Mouse (Mus musculus): ENCODE data around the gene Adam12. TPM values are rescaled to one million over a fixed set of nuclear protein-coding genes. Genes with fewer than 3 reads are reported as not detected.

Gene Adam12
- total RNA-seq, 2 experiments from 2014 or later = 12.4 to 12.6 TPM

DNA sequence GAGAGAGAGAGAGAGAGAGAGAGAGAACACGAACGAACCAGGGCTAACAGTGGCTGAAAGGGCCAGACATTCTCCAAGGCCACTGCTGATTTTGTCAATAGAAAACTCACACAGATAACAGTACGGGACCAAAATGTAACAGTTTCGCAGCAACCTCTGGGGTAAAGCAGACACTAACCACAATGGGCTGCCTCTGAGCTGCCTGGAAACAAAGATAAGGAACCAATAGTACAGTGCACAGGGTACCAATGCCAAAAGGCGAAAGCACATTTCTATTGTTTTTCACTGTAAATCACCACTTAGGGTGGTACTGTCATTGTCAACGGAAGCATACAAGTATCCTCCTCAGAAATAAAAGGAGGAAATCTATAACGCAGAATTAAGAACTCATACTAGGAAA is 72.3 kb downstream of the Adam12 start:
- DNase-seq (ENCODE audit: low spot score in 2 of 2) = no peak

GRCm38 (mm10) chr7:134151330-134151729 is 80.6 kb downstream of the Adam12 start:
- DNase-seq (ENCODE audit: low spot score in 2 of 2) = no peak

- no peak for DNase-seq (ENCODE audit: low spot score in 2 of 2)
These were observed 81.6 kb downstream of the Adam12 start for GRCm38 (mm10) chr7:134150305-134150704.

DNA sequence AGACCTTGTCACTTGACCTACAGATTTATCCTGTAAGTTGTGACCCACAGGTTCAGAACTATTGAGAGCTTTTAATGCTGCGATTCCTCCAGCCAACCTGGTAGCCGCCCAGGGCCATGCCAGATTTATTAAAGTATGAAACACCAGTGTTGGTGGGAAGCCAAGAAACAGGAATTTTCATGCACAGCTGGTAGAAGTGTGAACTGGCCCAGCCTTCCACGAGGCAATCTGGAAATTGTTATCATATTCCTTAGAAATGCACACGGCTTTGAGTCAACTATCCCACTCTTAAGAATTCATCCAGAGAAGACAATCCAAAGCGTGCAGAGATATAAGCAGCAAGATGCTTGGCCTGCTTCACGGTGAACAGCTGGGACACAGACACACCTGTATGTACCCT is 82.6 kb downstream of the Adam12 start:
- no peak for DNase-seq (ENCODE audit: low spot score in 2 of 2)

- no peak for DNase-seq (ENCODE audit: low spot score in 2 of 2)
These were observed 84.4 kb downstream of the Adam12 start for GRCm38 (mm10) chr7:134147561-134147960.

GRCm38 (mm10) chr7:134146821-134147220 is 85.1 kb downstream of the Adam12 start:
- DNase-seq (ENCODE audit: low spot score in 2 of 2) = no peak

DNA sequence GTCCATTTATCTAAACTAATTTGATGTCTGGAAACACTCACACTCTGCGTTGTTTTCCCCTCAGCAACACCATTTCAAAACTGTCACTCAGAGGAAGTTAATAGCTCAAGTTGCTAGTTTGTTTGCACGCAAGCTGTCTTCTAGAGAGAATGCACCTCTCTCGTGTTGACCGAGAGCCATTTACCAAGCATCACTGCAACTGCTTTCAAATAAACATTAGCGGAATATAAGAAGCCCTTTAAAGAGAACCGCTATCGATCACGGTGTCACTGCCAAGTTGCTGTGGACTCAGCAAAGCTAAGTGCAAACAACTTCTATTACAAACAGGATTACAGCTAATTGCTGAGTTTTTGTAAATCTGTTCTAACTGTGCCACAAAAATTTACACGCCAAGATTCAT is 87.8 kb downstream of the Adam12 start:
- no peak for DNase-seq (ENCODE audit: low spot score in 2 of 2)

DNA sequence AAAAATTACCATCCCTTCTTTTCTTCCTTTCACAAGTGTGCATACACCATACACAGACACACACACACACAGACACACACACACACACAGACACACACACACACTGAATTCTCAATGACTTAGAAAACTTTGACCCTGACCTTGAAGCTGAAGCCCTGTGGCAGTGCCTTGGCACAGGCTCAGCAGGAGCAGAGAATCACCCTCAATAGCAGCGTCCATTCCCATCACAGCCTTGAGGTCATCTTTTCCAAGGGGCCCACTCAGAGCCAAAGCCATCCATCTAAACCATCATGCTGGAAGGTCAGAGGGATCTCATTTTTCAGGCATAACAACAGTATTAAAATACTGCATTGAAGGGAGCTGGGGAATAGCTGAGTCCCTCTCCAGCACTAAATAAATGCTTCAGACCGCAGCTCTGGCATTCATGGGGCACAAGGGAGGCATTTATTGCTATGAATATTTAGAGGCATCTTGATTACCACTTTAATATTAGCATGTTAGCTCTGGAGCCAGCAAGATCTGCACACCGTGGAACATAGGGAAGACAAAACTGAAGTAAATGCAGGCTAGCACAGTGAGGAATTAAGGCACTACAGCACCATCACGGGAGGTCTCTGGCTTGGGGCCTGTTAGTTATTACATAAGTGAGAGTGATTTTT is 92.5 kb downstream of the Adam12 start:
- no peak for DNase-seq (ENCODE audit: low spot score in 2 of 2)

GRCm38 (mm10) chr7:134132323-134132722 is 99.6 kb downstream of the Adam12 start:
- DNase-seq (ENCODE audit: low spot score in 2 of 2) = no peak

- no peak for DNase-seq (ENCODE audit: low spot score in 2 of 2)
These were observed 103.8 kb downstream of the Adam12 start for GRCm38 (mm10) chr7:134128087-134128522.

- peak in 1 of 2 experiments; percentile 32 for DNase-seq (ENCODE audit: low spot score in 2 of 2)
These were observed 110.5 kb downstream of the Adam12 start for GRCm38 (mm10) chr7:134121397-134121796.

DNA sequence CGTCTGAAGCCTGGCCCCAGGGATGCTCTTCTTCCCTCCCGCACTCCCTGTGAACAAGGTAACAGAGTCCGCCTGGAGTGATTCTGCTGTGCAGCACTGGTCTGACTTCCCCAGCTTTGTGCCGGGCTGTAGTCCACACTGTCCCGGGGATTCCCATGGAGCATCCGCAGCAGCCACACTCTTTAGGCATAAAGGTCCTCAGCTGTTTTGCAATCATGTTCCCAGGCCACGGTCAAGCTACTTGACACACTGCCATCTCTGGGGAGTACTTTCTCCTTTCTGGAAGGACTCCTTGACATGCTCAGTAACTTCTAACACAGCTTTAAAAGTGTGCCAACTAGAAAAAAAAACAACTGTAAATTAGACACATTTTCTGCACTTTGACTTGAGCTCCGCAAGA is 116.5 kb downstream of the Adam12 start:
- DNase-seq (ENCODE audit: low spot score in 2 of 2) = no peak

GRCm38 (mm10) chr7:134114311-134115188 is 117.4 kb downstream of the Adam12 start:
- no peak for DNase-seq (ENCODE audit: low spot score in 2 of 2)

DNA sequence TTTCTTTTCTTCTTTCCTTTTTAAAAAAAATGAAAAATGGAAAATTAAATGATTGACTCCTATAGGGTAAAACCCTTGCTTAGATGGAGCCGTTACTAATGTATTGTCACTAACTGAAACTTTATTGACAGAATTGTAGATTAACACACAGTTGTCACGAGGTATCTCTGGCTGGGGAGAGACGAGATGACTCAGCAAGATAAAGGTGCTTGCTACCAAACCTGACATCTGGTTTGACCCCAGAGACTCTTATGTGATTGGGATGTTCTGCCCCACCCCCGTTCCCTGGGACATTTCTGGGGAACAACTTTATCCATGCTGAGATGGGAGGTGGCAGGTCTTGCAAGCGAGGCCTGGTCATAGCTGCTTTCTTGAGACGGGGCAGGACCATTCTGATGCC is 118.1 kb downstream of the Adam12 start:
- no peak for DNase-seq (ENCODE audit: low spot score in 2 of 2)

DNA sequence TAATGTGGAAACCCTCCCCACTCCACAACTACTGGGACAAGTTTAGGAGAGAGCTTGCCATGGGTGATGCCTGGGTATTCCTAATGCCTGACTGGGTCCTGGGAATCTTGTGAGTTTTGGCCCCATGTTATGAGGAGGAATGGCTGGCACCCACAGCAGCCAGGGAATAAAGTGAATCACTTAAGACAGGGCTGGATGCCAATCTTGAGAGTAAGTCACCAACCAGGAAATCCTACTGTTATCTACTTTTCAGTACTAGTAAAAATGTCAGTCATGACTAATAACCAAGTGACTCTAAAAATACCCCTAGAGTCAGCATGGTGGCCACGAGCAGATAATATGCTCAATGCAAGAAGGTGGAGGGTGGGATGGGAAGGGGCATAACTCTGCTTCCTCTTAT is 121.8 kb downstream of the Adam12 start:
- DNase-seq (ENCODE audit: low spot score in 2 of 2) = no peak

DNA sequence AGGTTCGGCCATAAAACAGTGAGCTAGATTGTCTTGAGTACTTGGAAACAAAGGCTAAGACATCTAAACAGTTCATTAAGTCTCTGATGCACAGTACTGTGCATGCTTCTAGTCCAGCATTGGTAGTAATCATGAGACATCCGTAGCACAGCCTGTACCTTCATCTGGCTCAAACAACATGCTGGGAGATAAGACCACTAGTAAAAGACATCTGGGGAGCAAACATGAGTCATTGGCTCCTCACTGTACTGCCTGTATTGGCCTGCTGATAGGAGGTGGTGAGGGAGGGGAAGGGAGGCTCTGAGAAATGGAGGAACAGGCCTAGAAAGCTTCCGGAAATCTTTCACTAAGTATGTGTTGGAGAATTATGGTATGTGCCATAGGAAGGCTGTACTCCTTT is 124.1 kb downstream of the Adam12 start:
- no peak for DNase-seq (ENCODE audit: low spot score in 2 of 2)

DNA sequence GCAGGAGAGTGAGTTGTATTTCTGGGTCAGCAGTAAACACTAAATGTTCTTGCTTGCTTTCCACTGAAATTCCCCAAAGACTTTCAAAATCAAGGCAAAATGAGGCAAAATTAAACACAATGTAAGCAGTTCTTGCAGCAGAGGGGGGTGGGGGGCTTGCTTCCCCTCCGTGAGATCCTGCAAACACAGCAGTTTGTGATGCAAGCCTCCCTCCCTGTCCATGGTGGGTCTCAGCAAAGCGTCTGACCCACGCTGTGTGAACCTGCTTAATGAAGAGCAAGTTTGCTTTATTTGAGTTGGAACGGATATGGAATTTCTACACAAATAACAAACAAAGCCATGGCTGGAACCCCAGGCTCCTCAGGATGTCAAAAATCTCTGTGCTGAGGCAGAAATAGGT is 132.9 kb downstream of the Adam12 start:
- no peak for DNase-seq (ENCODE audit: low spot score in 2 of 2)

- DNase-seq (ENCODE audit: low spot score in 2 of 2) = no peak
These were observed 134.1 kb downstream of the Adam12 start for GRCm38 (mm10) chr7:134097861-134098260.

DNA sequence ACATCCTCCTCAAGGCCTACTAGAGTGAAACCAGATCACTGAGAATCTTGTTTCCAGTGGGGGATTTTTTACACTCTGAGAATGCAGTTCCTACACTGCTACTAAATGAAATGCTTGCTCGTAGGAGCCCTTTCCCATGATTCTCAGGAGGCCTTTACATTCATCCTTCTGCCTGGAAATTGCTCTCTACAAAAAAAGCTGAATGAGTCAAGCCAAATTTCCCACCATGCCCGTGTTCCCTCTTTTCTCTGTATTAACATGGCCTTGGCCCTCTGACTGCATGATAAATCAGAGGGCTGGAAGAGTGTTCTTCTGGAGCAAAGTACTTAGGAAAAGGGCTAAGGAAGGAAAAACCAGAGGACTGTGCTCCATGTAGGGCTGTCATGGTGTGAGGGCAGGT is 138.1 kb downstream of the Adam12 start:
- no peak for DNase-seq (ENCODE audit: low spot score in 2 of 2)

GRCm38 (mm10) chr7:134090764-134091163 is 141.2 kb downstream of the Adam12 start:
- no peak for DNase-seq (ENCODE audit: low spot score in 2 of 2)

- DNase-seq (ENCODE audit: low spot score in 2 of 2) = no peak
These were observed 141.7 kb downstream of the Adam12 start for GRCm38 (mm10) chr7:134090256-134090655.

- no peak for DNase-seq (ENCODE audit: low spot score in 2 of 2)
These were observed 143.2 kb downstream of the Adam12 start for GRCm38 (mm10) chr7:134088548-134089347.
